Mouse (Mus musculus) intestine, postnatal 0 days (tissue): ENCODE measurements around the gene Dennd4b. TPM values are rescaled to one million over a fixed set of nuclear protein-coding genes. Genes with fewer than 3 reads are reported as not detected.
A peak's percentile ranks its signal among the peaks of the same experiment; 100 is the strongest.

Experiments used
- ATAC-seq: fragments of 200-750 bp; cut with Nextera tagmentation; 2 replicates; pipeline ENCODE4 v1.8.0; 2017; ENCODE audit warnings: mild to moderate bottlenecking, moderate TSS enrichment, moderate library complexity
- H3K27ac ChIP-seq: fragments of 300-500 bp; sonication (generic); 2 replicates; pipeline ENCODE4 v1.5.1; 2014; ENCODE audit warnings: mild to moderate bottlenecking, low read depth, low read length, moderate library complexity
- H3K27me3 ChIP-seq: fragments of 300-500 bp; sonication (generic); replicated peaks from 2 replicates; pipeline ENCODE4 v1.6.1; 2014; ENCODE audit warnings: low read length, mixed read lengths; ENCODE audit not compliant: control insufficient read depth, insufficient read depth
- H3K36me3 ChIP-seq: fragments of 300-500 bp; sonication (generic); 2 replicates; pipeline ENCODE4 v1.6.1; 2014; ENCODE audit warnings: mild to moderate bottlenecking, moderate library complexity; ENCODE audit not compliant: control insufficient read depth, insufficient read depth
- H3K4me1 ChIP-seq: fragments of 300-500 bp; sonication (generic); replicated peaks from 2 replicates; pipeline ENCODE4 v1.6.1; 2014; ENCODE audit warnings: antibody characterized with exemption, low read length, mixed read lengths; ENCODE audit not compliant: control insufficient read depth, insufficient read depth
- H3K4me2 ChIP-seq: fragments of 300-500 bp; sonication (generic); replicated peaks from 2 replicates; pipeline ENCODE4 v1.6.1; 2014; ENCODE audit warnings: low read depth, mild to moderate bottlenecking, moderate library complexity
- H3K4me3 ChIP-seq: fragments of 300-500 bp; sonication (generic); 2 replicates; pipeline ENCODE4 v1.5.1; 2014; ENCODE audit warnings: low read depth, low read length
- H3K9ac ChIP-seq: fragments of 300-500 bp; sonication (generic); 2 replicates; pipeline ENCODE4 v1.6.1; 2014; ENCODE audit warnings: mild to moderate bottlenecking, low read depth, low read length
- H3K9me3 ChIP-seq: fragments of 300-500 bp; sonication (generic); 2 replicates; pipeline ENCODE4 v1.6.1; 2016; ENCODE audit warnings: mixed run types; ENCODE audit not compliant: control insufficient read depth
- CTCF ChIP-seq: sonication (generic); IDR thresholded peaks from 2 replicates; pipeline ENCODE4 v1.5.1; 2016; ENCODE audit warnings: low read depth, mild to moderate bottlenecking, control low read depth, antibody characterized with exemption, moderate library complexity
- WGBS: fragments of 180-500 bp; shearing (Covaris S2); extraction: QIAGEN DNeasy Blood & Tissue Kit; methylation state at CpG from one replicate; pipeline ENCODE4 v1.1.7; 2014; 5-methylcytosine and 5-hydroxymethylcytosine counted together
- polyA plus RNA-seq: library from polyadenylated mRNA; unstranded; fragments of >200 nt; fragmentation: Nextera tagmentation; extraction: Ambion mirVana; gene quantifications from 2 replicates; pipeline ENCODE4 v1.2.1, GENCODE M21; 2015

Dennd4b gene
- polyA plus RNA-seq, 1 experiment from 2014 or later, result 0.93 TPM

DNA sequence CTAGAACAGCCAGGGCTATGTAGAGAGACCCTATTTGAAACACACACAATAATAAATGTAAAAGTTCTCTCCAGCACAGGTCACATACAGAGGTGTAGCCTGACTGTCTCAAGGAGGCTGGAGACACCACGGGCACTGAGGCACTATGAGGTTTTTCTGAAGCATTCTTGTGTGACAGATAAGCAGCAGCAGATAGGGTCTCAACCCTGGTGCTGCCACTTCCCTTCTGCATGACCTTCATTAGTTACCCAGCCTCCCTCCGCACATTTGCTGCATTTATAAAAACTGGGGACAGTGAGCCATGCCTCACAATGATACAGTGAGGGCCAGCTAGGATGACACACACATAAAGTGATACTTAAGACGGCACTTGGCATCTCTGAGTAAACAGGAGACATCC is 42.0 kb upstream of the Dennd4b start:
- no peak for TF ChIP-seq CTCF
- Histone ChIP-seq H3K9ac (no peak overlapping the region), H3K27me3 (no peaks in the 10 kb centered on the region), H3K4me3 (no peak overlapping the region), H3K4me1 (no peaks in the 10 kb centered on the region), H3K4me2 (no peak overlapping the region), H3K9me3 (no peaks in the 10 kb centered on the region), H3K36me3 (peaks cover 8% of the 10 kb centered on the region), H3K27ac (no peak overlapping the region)
- no peak for ATAC-seq
- 66% methylated on average over 3 of the region's 3 CpGs for WGBS

DNA sequence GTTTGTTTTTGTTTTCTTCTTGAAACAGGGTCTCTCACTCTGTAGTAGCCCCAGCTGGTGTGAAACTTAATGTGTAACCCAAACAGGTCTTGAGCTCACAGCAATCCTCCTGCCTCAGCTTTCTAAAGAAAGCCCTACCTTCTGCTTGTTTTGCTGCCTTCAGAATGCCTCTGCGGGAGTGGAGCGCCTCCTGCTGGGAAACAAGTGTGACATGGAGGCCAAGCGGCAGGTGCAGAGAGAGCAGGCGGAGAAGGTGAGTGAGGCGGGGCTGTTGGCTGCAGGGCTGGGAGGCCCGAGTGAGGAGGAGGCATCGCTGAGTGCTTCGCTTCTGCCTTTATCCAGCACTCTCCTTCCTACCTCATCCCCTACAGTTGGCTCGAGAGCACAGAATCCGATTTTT is 40.7 kb upstream of the Dennd4b start:
- H3K4me3 ChIP-seq, result no peak overlapping the region

DNA sequence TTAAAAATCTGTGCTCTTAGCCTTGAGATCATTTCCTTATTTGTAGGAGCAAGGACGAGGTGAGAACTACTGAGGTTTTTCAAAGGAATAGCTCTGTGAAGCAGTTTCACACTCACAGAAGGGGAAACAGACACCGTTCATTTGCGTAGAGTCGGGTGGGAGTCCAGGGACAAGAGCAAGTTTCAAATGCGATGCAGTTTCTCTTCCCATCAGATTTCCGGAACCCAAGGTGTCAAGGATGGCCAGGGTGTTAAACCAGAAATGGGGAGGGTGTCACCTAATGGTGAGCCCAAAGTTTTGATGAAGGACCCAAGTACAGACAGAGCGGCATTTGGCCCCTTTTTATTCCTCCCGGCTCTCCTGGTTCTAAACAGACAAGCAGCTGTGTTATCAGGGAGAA is 33.9 kb upstream of the Dennd4b start:
- ATAC-seq, result no peak
- Histone ChIP-seq H3K9ac (no peak overlapping the region), H3K9me3 (no peaks in the 10 kb centered on the region), H3K4me1 (no peaks in the 10 kb centered on the region), H3K4me2 (peak overlapping the region; percentile 85), H3K27me3 (no peaks in the 10 kb centered on the region), H3K4me3 (peak overlapping the region; percentile 63), H3K36me3 (peaks cover 16% of the 10 kb centered on the region), H3K27ac (no peak overlapping the region)
- WGBS, result 15% methylated on average over 8 of the region's 8 CpGs
- no peak for TF ChIP-seq CTCF

More for the DNA sequence above, 40.7 kb upstream of the Dennd4b start:
- no peaks in the 10 kb centered on the region for H3K9me3 ChIP-seq
- no peaks in the 10 kb centered on the region for H3K27me3 ChIP-seq
- H3K9ac ChIP-seq, result no peak overlapping the region
- no peak for ATAC-seq
- no peak overlapping the region for H3K27ac ChIP-seq
- no peaks in the 10 kb centered on the region for H3K4me1 ChIP-seq
- WGBS, result 78% methylated on average over 10 of the region's 10 CpGs
- peak; percentile 38; the same call in 1 of the 2 replicates for TF ChIP-seq CTCF
- peaks cover 8% of the 10 kb centered on the region for H3K36me3 ChIP-seq
- no peak overlapping the region for H3K4me2 ChIP-seq

DNA sequence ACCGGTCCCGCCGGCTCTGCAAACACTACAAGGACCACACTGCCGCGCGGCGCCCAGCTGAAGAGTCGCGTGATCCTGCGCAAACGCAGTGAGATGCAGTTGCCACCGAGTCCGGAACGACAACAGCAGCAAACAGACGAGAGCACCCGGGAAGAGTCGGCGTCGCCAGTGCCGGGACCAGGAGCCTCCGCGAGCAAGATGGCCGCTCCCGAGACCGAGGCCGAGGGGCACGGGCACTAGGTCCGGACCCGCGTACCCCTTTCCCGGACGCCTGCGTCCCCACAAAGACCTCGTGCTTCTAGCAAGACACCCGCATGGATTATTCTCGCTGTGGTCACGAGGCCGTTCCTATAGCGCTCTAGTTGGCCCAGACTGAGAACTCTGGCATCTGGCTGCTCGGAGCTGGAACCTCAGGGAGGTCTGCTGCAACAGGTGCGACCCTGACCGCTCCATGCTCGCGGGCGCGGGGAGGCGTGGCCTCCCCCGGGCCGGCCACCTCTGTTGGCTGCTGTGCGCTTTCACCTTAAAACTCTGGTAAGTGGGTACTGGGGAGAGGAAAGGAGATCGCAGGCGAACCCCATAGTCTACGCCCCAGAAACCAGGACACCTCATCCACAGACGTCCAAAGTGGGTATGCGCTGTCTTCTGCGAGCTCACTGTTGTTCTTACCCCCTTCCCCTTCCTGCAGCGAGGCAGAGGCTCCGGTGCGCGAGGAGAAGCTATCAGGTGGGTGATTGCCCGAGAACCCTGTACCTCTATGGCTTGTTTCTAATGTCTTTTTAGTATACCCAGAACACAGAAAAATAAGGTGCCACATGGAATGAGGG is 33.3 kb upstream of the Dennd4b start, which contains the start of gene Jtb:
Jtb (plus strand) TSS at position 91 of the 827 bp plus-strand sequence.
- H3K4me2 ChIP-seq, result peak within 1 kb of the TSS; percentile 85
- H3K4me3 ChIP-seq, result peak within 1 kb of the TSS; percentile 63
- under 1% methylated on average over 61 of the region's 61 CpGs for WGBS
- H3K4me1 ChIP-seq, result no peaks in the 10 kb centered on the region
- no peaks in the 10 kb centered on the region for H3K27me3 ChIP-seq
- H3K9ac ChIP-seq, result peak within 1 kb of the TSS; percentile 73
- 0 out of 2 replicates have a peak, but pooled peaks have one; percentile 14 for TF ChIP-seq CTCF
- peaks cover 20% of the 10 kb centered on the region for H3K36me3 ChIP-seq
- H3K9me3 ChIP-seq, result no peaks in the 10 kb centered on the region
- peak within 1 kb of the TSS; percentile 85 for H3K27ac ChIP-seq
- ATAC-seq, result peak; percentile 96

- Histone ChIP-seq H3K36me3 (peaks cover 3% of the 10 kb centered on the region; the same call in 1 of the 2 replicates), H3K4me2 (no peak overlapping the region; the same call in 1 of the 2 replicates), H3K4me3 (no peak overlapping the region), H3K27me3 (no peaks in the 10 kb centered on the region), H3K9me3 (no peaks in the 10 kb centered on the region), H3K4me1 (peaks cover 5% of the 10 kb centered on the region; the same call in 1 of the 2 replicates), H3K9ac (no peak overlapping the region), H3K27ac (no peak overlapping the region)
- 58% methylated on average over 2 of the region's 2 CpGs for WGBS
- ATAC-seq, result peak; percentile 63
- no peak for TF ChIP-seq CTCF
Measured at GRCm38 (mm10) chr3:90241251-90241650, 23.7 kb upstream of the Dennd4b start.

DNA sequence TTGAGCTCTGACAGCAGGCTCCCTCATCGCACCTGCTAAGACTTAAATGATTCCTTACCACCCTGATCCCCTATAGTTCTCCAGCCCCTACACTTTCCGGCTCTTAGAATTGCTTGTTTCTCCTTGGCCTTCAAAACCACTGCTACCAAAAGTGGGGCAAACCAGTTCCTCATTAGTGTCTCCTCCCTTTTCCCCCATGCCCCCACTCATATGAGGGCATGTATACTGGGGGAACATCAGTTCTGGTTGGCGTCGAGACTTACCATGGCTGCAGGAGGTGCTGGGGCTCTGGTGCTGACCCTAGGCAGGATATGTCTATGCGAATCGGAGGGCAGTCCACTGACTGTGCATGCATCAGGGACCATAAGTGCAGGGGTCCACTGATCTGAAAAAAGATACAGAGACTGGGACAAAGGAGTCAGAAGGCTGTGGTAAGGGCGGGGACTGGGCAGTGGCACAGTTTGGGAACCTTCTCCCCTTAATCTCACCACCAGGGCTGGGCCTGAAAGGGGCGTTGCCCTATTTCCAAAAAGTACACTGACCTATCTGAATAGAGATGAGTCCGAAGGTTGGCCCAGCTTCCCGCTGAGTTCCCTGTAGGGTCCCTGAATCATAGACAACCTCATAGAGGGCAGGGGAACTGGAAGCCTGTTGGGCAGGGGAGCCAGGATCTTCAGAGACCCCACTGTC is 23.2 kb upstream of the Dennd4b start:
- Histone ChIP-seq H3K27me3 (no peaks in the 10 kb centered on the region), H3K9ac (no peak overlapping the region), H3K9me3 (no peaks in the 10 kb centered on the region), H3K4me2 (no peak overlapping the region; the same call in none of the 2 replicates), H3K27ac (no peak overlapping the region), H3K36me3 (no peaks in the 10 kb centered on the region; the same call in 1 of the 2 replicates), H3K4me3 (no peak overlapping the region), H3K4me1 (peaks cover 5% of the 10 kb centered on the region; the same call in 1 of the 2 replicates)
- TF ChIP-seq CTCF, result no peak
- no peak for ATAC-seq
- 89% methylated on average over 10 of the region's 10 CpGs for WGBS
